Mouse (Mus musculus): ENCODE results near the gene Tbx6. TPM values are rescaled to one million over a fixed set of nuclear protein-coding genes. Genes with fewer than 3 reads are reported as not detected.

Tbx6 gene
- polyA plus RNA-seq, 1 experiment from 2014 or later, result 1.3 TPM

DNA sequence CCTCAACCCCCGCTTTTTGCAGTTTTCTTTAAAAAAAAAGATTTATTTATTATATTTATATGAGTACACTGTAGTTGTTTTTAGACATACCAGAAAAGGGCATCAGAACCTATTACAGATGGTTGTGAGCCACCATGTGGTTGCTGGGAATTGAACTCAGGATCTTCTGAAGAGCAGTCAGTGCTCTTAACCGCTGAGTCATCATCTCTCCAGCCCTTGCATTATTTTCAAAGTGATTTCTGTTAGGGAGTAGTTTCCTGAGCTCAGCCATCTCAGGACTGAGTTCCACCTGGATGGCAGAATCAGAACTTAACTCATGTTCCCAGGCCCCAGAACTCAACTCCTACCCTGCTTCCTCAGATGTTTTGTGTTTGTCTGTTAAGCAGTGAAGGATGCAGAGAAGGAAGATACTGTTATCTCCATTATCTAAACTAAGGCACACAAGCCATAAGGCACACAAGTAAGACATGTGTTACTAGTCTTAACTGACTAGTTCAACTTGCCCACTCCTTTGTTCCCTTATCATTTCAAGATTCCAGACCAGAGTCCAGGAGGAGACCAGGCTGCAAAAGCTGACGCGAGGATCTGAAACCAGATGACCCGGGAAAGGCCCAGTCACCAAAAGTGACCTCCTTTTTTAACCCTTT is 28.6 kb downstream of the Tbx6 start:
- WGBS (ENCODE audit: insufficient replicate concordance), result 43% methylated on average over 5 of the region's 5 CpGs

DNA sequence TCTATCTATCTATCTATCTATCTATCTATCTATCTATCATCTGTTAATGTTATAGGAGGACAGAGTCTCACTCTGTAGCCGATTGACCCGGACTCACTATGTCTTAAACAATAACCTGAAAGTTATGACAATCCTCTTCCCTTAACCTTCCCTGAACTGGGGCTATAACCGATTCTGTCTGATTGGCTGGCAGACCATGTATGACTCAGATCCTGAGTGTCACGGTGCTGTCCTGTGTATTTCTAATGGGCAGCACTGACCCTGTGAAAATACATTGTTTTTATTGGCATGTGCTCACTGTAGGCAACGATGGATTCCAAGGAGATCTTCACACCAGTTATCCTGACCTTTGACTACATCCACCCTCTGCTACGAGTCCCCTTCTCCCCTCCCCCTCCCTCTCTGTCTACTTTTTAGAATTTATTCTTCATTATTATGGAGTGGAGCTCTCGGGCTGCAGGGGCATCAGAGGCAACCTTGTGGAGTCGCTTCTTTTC is 34.5 kb downstream of the Tbx6 start:
- no peak overlapping the region for H3K27ac ChIP-seq (ENCODE audit: low read length)
- no peak overlapping the region for H3K4me2 ChIP-seq (ENCODE audit: low read depth, low read length)
- WGBS (ENCODE audit: insufficient replicate concordance), result 54% methylated on average over 8 of the region's 8 CpGs
- no peaks in the 10 kb centered on the region for H3K36me3 ChIP-seq (ENCODE audit: control insufficient read depth, insufficient read depth)
- no peaks in the 10 kb centered on the region for H3K27me3 ChIP-seq (ENCODE audit: control insufficient read depth, insufficient read depth, low read depth, low read length)
- ATAC-seq (ENCODE audit: low read depth), result no peak
- H3K9ac ChIP-seq (ENCODE audit: low read depth, low read length), result no peak overlapping the region
- no peaks in the 10 kb centered on the region for H3K4me1 ChIP-seq (ENCODE audit: control insufficient read depth, low read depth, low read length)
- no peaks in the 10 kb centered on the region for H3K9me3 ChIP-seq (replicated peaks; ENCODE audit: control insufficient read depth, low read length)
- H3K4me3 ChIP-seq (ENCODE audit: low read depth, low read length), result no peak overlapping the region

More for the DNA sequence above, 28.6 kb downstream of the Tbx6 start:
- Histone ChIP-seq H3K27ac (ENCODE audit: low read length) (no peak overlapping the region; the same call in 1 of the 2 replicates), H3K4me3 (ENCODE audit: low read depth, low read length) (no peak overlapping the region), H3K36me3 (ENCODE audit: control insufficient read depth, insufficient read depth) (no peaks in the 10 kb centered on the region), H3K4me2 (ENCODE audit: low read depth, low read length) (peak overlapping the region; percentile 94; the same call in 1 of the 2 replicates), H3K4me1 (ENCODE audit: control insufficient read depth, low read depth, low read length) (peaks cover 24% of the 10 kb centered on the region), H3K27me3 (ENCODE audit: control insufficient read depth, insufficient read depth, low read depth, low read length) (no peaks in the 10 kb centered on the region), H3K9me3 (replicated peaks; ENCODE audit: control insufficient read depth, low read length) (no peaks in the 10 kb centered on the region), H3K9ac (ENCODE audit: low read depth, low read length) (no peak overlapping the region)
- no peak for ATAC-seq (ENCODE audit: low read depth)

DNA sequence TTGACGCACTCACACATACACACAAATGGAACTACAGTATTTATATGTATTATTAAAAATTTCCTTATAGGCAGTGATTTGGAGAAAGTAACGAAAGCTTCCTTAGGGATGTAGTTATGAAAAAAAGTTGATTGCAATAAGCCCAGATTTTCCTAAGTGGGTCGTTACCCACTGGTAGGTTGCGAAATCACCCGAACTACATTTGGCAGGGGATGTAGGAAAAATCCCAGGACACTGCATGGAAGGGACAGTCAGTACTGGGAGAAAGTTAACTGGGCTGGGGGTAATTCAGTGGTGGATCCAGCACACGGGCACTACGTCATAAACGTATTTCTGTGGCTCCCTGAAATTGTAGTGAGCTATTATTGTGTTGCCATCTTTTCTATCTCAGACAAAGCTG is 35.2 kb downstream of the Tbx6 start:
- H3K4me1 ChIP-seq (ENCODE audit: control insufficient read depth, low read depth, low read length), result no peaks in the 10 kb centered on the region
- no peak overlapping the region for H3K4me2 ChIP-seq (ENCODE audit: low read depth, low read length)
- no peak overlapping the region for H3K4me3 ChIP-seq (ENCODE audit: low read depth, low read length)
- no peak overlapping the region for H3K27ac ChIP-seq (ENCODE audit: low read length)
- WGBS (ENCODE audit: insufficient replicate concordance), result 67% methylated on average over 8 of the region's 8 CpGs
- no peaks in the 10 kb centered on the region for H3K27me3 ChIP-seq (ENCODE audit: control insufficient read depth, insufficient read depth, low read depth, low read length)
- ATAC-seq (ENCODE audit: low read depth), result no peak
- no peaks in the 10 kb centered on the region for H3K36me3 ChIP-seq (ENCODE audit: control insufficient read depth, insufficient read depth)
- no peaks in the 10 kb centered on the region for H3K9me3 ChIP-seq (replicated peaks; ENCODE audit: control insufficient read depth, low read length)
- no peak overlapping the region for H3K9ac ChIP-seq (ENCODE audit: low read depth, low read length)

DNA sequence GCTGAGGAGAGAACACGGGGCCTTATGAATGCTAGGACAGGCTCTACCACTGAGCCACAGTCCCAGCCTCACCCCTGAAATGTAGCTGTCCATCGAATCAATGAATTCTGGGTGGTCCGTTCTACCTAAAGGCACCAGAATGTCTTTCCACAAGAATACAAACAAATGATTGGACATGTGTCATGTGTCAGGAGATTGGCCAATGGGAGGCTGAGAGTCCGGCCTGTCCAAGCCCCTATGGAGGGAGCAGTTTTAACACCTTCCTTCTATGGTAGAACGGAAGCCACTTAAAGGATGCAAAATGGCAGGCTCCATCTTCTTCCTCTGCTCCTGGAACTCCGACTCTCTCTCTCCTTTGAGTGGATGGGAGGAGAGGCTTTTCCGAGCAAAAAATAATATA is 36.3 kb downstream of the Tbx6 start:
- no peak overlapping the region for H3K4me2 ChIP-seq (ENCODE audit: low read depth, low read length)
- no peaks in the 10 kb centered on the region for H3K36me3 ChIP-seq (ENCODE audit: control insufficient read depth, insufficient read depth)
- H3K4me3 ChIP-seq (ENCODE audit: low read depth, low read length), result no peak overlapping the region
- WGBS (ENCODE audit: insufficient replicate concordance), result 68% methylated on average over 7 of the region's 7 CpGs
- H3K27ac ChIP-seq (ENCODE audit: low read length), result no peak overlapping the region
- H3K27me3 ChIP-seq (ENCODE audit: control insufficient read depth, insufficient read depth, low read depth, low read length), result peaks cover 5% of the 10 kb centered on the region
- no peak for ATAC-seq (ENCODE audit: low read depth)
- H3K4me1 ChIP-seq (ENCODE audit: control insufficient read depth, low read depth, low read length), result no peaks in the 10 kb centered on the region
- no peak overlapping the region for H3K9ac ChIP-seq (ENCODE audit: low read depth, low read length)
- H3K9me3 ChIP-seq (replicated peaks; ENCODE audit: control insufficient read depth, low read length), result no peaks in the 10 kb centered on the region

DNA sequence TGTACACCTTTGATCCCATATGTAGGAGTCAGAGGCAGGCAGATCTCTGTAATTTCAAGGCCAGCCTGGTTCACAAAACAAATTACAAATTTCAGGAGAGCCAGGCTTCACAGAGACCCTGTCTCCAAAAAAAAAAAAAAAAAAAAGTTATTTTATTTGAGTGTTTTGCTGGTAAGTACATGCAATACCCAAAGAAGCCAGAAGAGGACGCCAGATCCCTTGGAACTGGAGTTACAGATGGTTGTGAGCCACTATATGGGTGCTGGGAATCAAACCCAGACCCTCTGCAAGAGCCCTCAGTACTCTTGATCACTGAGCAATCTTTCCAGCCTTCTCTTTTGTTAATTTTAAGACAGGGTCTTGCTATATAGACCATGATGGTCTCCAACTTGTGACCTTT is 37.5 kb downstream of the Tbx6 start:
- no peak overlapping the region for H3K9ac ChIP-seq (ENCODE audit: low read depth, low read length)
- H3K36me3 ChIP-seq (ENCODE audit: control insufficient read depth, insufficient read depth), result no peaks in the 10 kb centered on the region
- H3K9me3 ChIP-seq (replicated peaks; ENCODE audit: control insufficient read depth, low read length), result no peaks in the 10 kb centered on the region
- H3K27ac ChIP-seq (ENCODE audit: low read length), result no peak overlapping the region
- H3K4me2 ChIP-seq (ENCODE audit: low read depth, low read length), result no peak overlapping the region
- ATAC-seq (ENCODE audit: low read depth), result no peak
- H3K4me1 ChIP-seq (ENCODE audit: control insufficient read depth, low read depth, low read length), result no peaks in the 10 kb centered on the region
- H3K4me3 ChIP-seq (ENCODE audit: low read depth, low read length), result no peak overlapping the region
- peaks cover 15% of the 10 kb centered on the region for H3K27me3 ChIP-seq (ENCODE audit: control insufficient read depth, insufficient read depth, low read depth, low read length)
- WGBS (ENCODE audit: insufficient replicate concordance), result 15% methylated on average over 1 of the region's 1 CpGs

DNA sequence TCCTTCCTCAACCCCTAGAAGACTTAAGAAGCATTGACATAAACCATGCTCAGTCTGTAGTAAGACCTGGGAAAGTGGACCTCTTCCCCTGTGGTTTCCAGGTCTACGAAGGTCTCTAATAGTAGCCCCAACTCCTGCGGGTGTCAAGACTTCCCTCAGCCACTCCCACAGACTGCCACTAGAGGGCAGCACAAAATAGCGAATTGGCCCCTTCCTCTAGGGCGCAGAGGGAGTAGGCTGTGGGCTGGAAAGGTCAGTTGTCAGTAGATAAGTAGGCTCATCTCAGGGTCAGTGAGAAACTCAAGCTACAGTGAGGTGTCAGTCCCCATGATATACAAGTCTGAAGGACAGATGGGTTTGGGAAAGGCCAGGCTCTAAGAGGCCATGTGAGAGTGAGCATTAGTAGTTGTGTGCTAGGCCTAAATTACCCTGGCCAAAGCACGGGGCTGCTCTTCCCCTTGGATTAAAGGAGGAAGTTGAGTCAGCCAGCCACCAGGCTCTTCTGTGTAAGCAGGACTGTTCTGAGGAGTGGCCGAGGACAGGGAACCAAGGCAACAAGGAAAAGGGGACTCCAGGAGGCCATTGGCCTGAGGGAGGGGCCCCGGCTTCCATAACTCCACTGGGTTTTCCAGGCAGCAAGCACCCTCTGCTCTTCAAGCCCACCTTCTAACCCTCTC is 40.7 kb downstream of the Tbx6 start:
- no peak overlapping the region for H3K9ac ChIP-seq (ENCODE audit: low read depth, low read length)
- H3K4me3 ChIP-seq (ENCODE audit: low read depth, low read length), result no peak overlapping the region
- H3K4me1 ChIP-seq (ENCODE audit: control insufficient read depth, low read depth, low read length), result no peaks in the 10 kb centered on the region
- peaks cover 21% of the 10 kb centered on the region for H3K27me3 ChIP-seq (ENCODE audit: control insufficient read depth, insufficient read depth, low read depth, low read length)
- no peak overlapping the region for H3K27ac ChIP-seq (ENCODE audit: low read length)
- 21% methylated on average over 7 of the region's 7 CpGs for WGBS (ENCODE audit: insufficient replicate concordance)
- H3K36me3 ChIP-seq (ENCODE audit: control insufficient read depth, insufficient read depth), result no peaks in the 10 kb centered on the region
- H3K4me2 ChIP-seq (ENCODE audit: low read depth, low read length), result no peak overlapping the region
- no peak for ATAC-seq (ENCODE audit: low read depth)
- no peaks in the 10 kb centered on the region for H3K9me3 ChIP-seq (replicated peaks; ENCODE audit: control insufficient read depth, low read length)

DNA sequence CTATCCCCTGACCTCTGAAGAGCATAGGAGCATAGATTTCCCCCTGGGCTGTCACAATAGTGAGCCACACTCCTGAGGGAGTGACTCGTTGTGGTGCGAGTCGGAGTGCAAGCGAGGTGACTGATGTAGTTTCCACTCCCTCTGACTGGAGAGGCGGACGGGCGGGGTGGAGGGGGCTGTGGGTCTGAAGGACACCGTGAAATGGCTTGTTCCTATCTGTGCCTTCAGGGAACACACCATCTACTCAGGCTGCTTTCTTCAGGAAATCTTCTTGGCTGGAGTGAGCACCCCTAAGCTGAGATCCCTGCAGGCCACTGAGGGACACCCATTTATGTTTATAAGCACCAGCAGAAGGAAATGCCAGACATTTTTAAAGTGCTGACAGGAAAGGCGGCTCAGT is 41.5 kb downstream of the Tbx6 start:
- Histone ChIP-seq H3K4me1 (ENCODE audit: control insufficient read depth, low read depth, low read length) (no peaks in the 10 kb centered on the region), H3K4me3 (ENCODE audit: low read depth, low read length) (no peak overlapping the region), H3K27ac (ENCODE audit: low read length) (no peak overlapping the region), H3K36me3 (ENCODE audit: control insufficient read depth, insufficient read depth) (no peaks in the 10 kb centered on the region), H3K4me2 (ENCODE audit: low read depth, low read length) (no peak overlapping the region), H3K9me3 (replicated peaks; ENCODE audit: control insufficient read depth, low read length) (no peaks in the 10 kb centered on the region), H3K9ac (ENCODE audit: low read depth, low read length) (no peak overlapping the region), H3K27me3 (ENCODE audit: control insufficient read depth, insufficient read depth, low read depth, low read length) (peaks cover 21% of the 10 kb centered on the region)
- no peak for ATAC-seq (ENCODE audit: low read depth)
- 34% methylated on average over 9 of the region's 9 CpGs for WGBS (ENCODE audit: insufficient replicate concordance)

DNA sequence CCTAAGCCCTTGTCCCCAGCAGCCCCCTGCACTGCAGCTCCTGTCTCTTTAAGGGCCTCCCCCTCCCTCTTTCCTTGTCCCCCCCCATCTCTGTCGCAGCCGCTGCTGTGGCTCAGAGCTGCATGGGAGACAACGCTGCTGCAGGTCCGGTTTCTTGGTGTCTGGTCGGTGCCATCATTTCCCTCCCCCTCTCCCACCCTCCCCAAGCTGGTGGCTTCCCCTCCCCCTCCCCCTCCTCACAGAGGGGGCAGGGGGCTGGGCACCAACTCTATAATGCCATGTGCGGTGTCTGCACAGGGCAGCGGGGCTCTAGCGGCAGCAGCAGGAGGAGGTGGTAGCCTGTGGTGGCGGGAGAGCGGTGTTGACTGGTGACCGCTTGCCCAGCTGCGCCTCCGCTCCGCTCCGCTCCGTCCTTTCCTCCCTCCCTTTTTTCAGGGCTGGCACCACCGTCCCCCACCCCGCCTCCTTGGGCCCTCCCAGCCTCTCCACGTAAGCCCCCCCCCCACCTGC is 42.0 kb downstream of the Tbx6 start:
- H3K4me3 ChIP-seq (ENCODE audit: low read depth, low read length), result no peak overlapping the region
- H3K4me1 ChIP-seq (ENCODE audit: control insufficient read depth, low read depth, low read length), result no peaks in the 10 kb centered on the region
- H3K27ac ChIP-seq (ENCODE audit: low read length), result no peak overlapping the region
- peaks cover 21% of the 10 kb centered on the region for H3K27me3 ChIP-seq (ENCODE audit: control insufficient read depth, insufficient read depth, low read depth, low read length)
- no peaks in the 10 kb centered on the region for H3K36me3 ChIP-seq (ENCODE audit: control insufficient read depth, insufficient read depth)
- WGBS (ENCODE audit: insufficient replicate concordance), result 4% methylated on average over 17 of the region's 19 CpGs
- H3K9ac ChIP-seq (ENCODE audit: low read depth, low read length), result no peak overlapping the region
- no peak overlapping the region for H3K4me2 ChIP-seq (ENCODE audit: low read depth, low read length)
- H3K9me3 ChIP-seq (replicated peaks; ENCODE audit: control insufficient read depth, low read length), result no peaks in the 10 kb centered on the region
- no peak for ATAC-seq (ENCODE audit: low read depth)

DNA sequence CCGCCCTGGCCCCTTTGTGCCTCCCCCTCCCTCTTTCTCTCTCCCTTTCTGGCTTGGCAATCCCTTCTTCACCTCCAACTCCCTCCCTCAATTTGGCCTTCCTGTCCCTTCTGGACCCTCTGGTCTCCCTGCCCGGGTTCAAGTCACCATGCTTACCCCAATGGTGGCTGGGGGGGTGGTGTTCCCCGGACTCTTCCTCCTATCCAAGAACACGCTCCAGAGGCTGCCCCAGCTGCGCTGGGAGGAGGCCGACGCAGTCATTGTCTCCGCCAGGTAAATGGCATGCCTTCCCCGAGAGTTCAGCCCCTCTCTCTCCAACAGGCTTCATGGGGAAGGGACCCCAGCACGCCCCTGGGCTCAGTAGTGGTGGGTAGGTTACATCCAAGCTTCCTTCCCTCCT is 42.7 kb downstream of the Tbx6 start:
- 10% methylated on average over 10 of the region's 10 CpGs for WGBS (ENCODE audit: insufficient replicate concordance)
- no peak overlapping the region for H3K9ac ChIP-seq (ENCODE audit: low read depth, low read length)
- no peak overlapping the region for H3K4me2 ChIP-seq (ENCODE audit: low read depth, low read length)
- H3K9me3 ChIP-seq (replicated peaks; ENCODE audit: control insufficient read depth, low read length), result no peaks in the 10 kb centered on the region
- no peaks in the 10 kb centered on the region for H3K4me1 ChIP-seq (ENCODE audit: control insufficient read depth, low read depth, low read length)
- no peak for ATAC-seq (ENCODE audit: low read depth)
- no peak overlapping the region for H3K27ac ChIP-seq (ENCODE audit: low read length)
- no peaks in the 10 kb centered on the region for H3K36me3 ChIP-seq (ENCODE audit: control insufficient read depth, insufficient read depth)
- H3K4me3 ChIP-seq (ENCODE audit: low read depth, low read length), result no peak overlapping the region
- H3K27me3 ChIP-seq (ENCODE audit: control insufficient read depth, insufficient read depth, low read depth, low read length), result peaks cover 21% of the 10 kb centered on the region
